Mouse (Mus musculus) midbrain, embryonic 14.5 days (tissue): Measurements from ENCODE around the gene Mxd1. TPM values are rescaled to one million over a fixed set of nuclear protein-coding genes. Genes with fewer than 3 reads are reported as not detected.

ENCODE experiments used
- ATAC-seq: fragments of 200-750 bp; cut with Nextera tagmentation; 2 replicates; pipeline ENCODE4 v1.8.0; 2017; ENCODE audit warnings: moderate number of reproducible peaks, moderate library complexity; ENCODE audit not compliant: low FRiP score, low TSS enrichment
- DNase-seq: peaks from one replicate; pipeline ENCODE4 v3.0.0-alpha.2; 2015
- H3K27ac ChIP-seq: fragments of 300-500 bp; sonication (generic); replicated peaks from 2 replicates; pipeline ENCODE4 v1.5.1; 2014; ENCODE audit warnings: mild to moderate bottlenecking, low read depth, low read length, moderate library complexity
- H3K27me3 ChIP-seq: fragments of 300-500 bp; sonication (generic); 2 replicates; pipeline ENCODE4 v1.6.1; 2014; ENCODE audit warnings: low read length, control low read depth, mixed read lengths; ENCODE audit not compliant: control insufficient read depth, insufficient read depth
- H3K36me3 ChIP-seq: fragments of 300-500 bp; sonication (generic); 2 replicates; pipeline ENCODE4 v1.6.1; 2014; ENCODE audit warnings: low read length, control low read depth; ENCODE audit not compliant: control insufficient read depth, insufficient read depth
- H3K4me1 ChIP-seq: fragments of 300-500 bp; sonication (generic); 2 replicates; pipeline ENCODE4 v1.6.1; 2014; ENCODE audit warnings: mild to moderate bottlenecking, antibody characterized with exemption, low read length, control low read depth; ENCODE audit not compliant: control insufficient read depth, insufficient read depth
- H3K4me2 ChIP-seq: fragments of 300-500 bp; sonication (generic); 2 replicates; pipeline ENCODE4 v1.6.1; 2014; ENCODE audit warnings: mild to moderate bottlenecking, low read length, moderate library complexity
- H3K4me3 ChIP-seq: fragments of 300-500 bp; sonication (generic); replicated peaks from 2 replicates; pipeline ENCODE4 v1.5.1; 2014; ENCODE audit warnings: low read depth, low read length
- H3K9ac ChIP-seq: fragments of 300-500 bp; sonication (generic); replicated peaks from 2 replicates; pipeline ENCODE4 v1.6.1; 2014; ENCODE audit warnings: mild to moderate bottlenecking, low read length, moderate library complexity
- H3K9me3 ChIP-seq: fragments of 300-500 bp; sonication (generic); 2 replicates; pipeline ENCODE4 v1.6.1; 2016; ENCODE audit warnings: low read length, control low read depth, mixed read lengths; ENCODE audit not compliant: control insufficient read depth
- WGBS: fragments of 180-500 bp; shearing (Covaris S2); extraction: QIAGEN DNeasy Blood & Tissue Kit; methylation state at CpG from one replicate; pipeline ENCODE4 v1.1.7; 2014; 5-methylcytosine and 5-hydroxymethylcytosine counted together
- polyA plus RNA-seq: library from polyadenylated mRNA; unstranded; fragments of >200 nt; fragmentation: Nextera tagmentation; extraction: Ambion mirVana; gene quantifications from 2 replicates; pipeline ENCODE4 v1.2.1, GENCODE M21; 2014

Mxd1 gene
- polyA plus RNA-seq, 1 experiment from 2014 or later: 24.2 TPM

DNA sequence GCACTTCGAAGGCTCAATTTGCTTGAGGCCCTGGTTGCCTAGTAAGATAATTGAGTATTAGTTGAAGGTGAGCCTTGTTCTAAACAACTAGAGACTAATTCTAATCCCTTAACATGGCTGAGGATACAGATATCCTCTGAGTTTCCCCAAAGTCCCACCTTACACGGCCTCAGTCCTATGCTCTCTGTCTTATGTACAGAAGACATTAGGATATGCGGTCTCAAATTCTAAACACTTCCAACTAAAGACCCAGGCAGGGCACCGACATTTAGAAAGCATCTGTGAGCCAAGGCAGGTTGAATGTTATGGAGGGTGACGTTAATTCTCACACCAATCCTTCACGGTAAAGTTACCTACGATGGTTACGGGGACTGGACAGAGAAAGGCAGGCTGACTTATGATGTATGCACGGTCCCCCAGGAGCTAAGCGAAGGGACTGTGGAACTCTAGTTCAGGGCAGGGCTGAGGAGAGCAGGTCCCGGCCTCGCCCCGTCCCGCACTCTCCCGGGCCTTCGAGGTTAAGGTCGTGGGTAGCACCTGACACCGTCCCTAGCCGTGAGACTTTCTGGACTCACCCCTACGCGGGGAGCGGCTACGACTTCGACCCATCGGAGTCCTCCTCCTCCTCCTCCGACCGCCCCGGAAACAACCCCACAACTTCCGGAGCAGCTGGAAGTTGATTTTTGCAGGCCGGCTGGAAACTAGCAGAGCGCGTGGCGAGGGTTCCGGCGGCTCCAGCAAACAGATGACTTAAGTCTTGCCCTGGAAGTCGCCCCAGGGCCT, 15.1 kb upstream of the Mxd1 start, which contains the start of gene Snrnp27:
Gene Snrnp27 (minus strand): TSS at position 651 of the 783 bp plus-strand sequence.
- Histone ChIP-seq H3K9ac (peak within 1 kb of the TSS; percentile 83), H3K4me1 (peaks cover 11% of the 10 kb centered on the region), H3K27ac (peak within 1 kb of the TSS; percentile 66), H3K27me3 (no peaks in the 10 kb centered on the region), H3K4me2 (peak within 1 kb of the TSS; percentile 87), H3K4me3 (peak within 1 kb of the TSS; percentile 86), H3K9me3 (no peaks in the 10 kb centered on the region), H3K36me3 (peaks cover 49% of the 10 kb centered on the region)
- ATAC-seq (peak; percentile 72; the same call in 1 of the 2 replicates), DNase-seq (peak; percentile 94)
- WGBS: 3% methylated on average over 36 of the region's 36 CpGs

DNA sequence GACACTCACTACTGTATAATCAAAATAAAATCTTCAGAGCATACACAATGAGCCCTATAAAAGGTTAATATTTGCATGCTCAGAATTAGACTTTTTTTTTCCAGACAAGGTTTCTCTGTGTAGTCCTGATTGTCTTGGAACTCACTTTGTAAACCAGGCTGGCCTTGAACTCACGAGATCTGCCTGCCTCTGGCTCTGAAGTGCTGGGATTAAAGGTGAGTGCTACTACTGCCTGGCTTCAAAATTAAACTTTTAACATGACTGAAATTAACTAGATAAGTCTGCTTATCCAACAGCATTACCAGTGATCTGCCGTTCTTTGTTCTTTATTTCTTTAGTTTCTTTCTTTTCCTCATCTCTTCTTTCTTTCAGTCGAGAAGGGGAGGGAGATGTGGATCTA, 12.3 kb upstream of the Mxd1 start:
- H3K9me3 ChIP-seq: no peaks in the 10 kb centered on the region
- H3K27ac ChIP-seq: no peak overlapping the region
- no peak overlapping the region for H3K9ac ChIP-seq
- H3K4me2 ChIP-seq: no peak overlapping the region
- WGBS: 94% methylated on average over 3 of the region's 3 CpGs
- DNase-seq (no peak), ATAC-seq (no peak)
- H3K27me3 ChIP-seq: no peaks in the 10 kb centered on the region
- peaks cover 11% of the 10 kb centered on the region for H3K4me1 ChIP-seq
- no peak overlapping the region for H3K4me3 ChIP-seq
- H3K36me3 ChIP-seq: peaks cover 63% of the 10 kb centered on the region

DNA sequence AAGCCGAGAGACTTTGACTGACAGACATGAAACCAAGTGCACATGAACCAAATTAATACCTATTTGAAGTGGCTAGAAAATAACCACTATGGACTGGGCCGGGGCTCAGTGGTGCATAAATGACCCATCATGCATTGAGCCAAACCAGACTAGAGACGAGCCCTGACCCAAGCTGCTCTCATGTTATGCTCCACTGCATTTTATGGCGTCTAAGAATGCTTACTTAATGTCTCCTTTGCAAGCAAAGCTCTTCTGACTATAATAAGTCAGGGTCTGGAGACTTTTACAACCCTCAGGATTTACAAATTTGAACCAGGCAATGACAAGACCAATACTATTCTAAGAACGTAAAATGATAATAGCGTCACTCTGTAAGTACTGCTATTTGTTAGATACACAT, 9.4 kb upstream of the Mxd1 start:
- H3K4me3 ChIP-seq: no peak overlapping the region
- no peak for ATAC-seq
- DNase-seq: no peak
- H3K27ac ChIP-seq: no peak overlapping the region
- H3K27me3 ChIP-seq: no peaks in the 10 kb centered on the region
- peaks cover 2% of the 10 kb centered on the region; the same call in 1 of the 2 replicates for H3K4me1 ChIP-seq
- H3K4me2 ChIP-seq: no peak overlapping the region
- H3K9ac ChIP-seq: no peak overlapping the region
- peaks cover 90% of the 10 kb centered on the region for H3K36me3 ChIP-seq
- WGBS: 83% methylated on average over 6 of the region's 6 CpGs
- no peaks in the 10 kb centered on the region for H3K9me3 ChIP-seq

DNA sequence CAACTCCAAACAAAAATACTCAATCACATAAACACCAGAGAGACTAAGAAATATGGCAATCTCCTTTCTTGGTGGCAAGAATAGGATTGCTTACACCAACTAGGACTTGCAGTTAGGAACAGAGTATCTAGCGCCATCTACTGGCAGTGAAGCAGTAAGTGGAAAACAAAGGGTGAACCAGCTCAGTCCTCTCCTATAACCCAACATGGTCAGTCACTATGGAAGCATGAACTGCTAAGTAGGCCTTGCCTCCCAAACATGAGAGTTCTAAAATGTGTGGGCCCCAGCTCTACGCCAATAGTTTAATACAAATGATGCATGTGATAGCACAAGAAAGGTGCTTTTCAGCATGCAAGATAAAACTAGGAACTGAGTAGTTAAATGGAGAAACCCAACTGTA, 1.9 kb upstream of the Mxd1 start:
- Histone ChIP-seq H3K27ac (0 out of 2 replicates have a peak overlapping the region, but pooled peaks have one; percentile 26), H3K4me2 (no peak overlapping the region), H3K27me3 (no peaks in the 10 kb centered on the region), H3K4me1 (peaks cover 18% of the 10 kb centered on the region; the same call in 1 of the 2 replicates), H3K9ac (no peak overlapping the region), H3K4me3 (no peak overlapping the region), H3K36me3 (peaks cover 41% of the 10 kb centered on the region), H3K9me3 (no peaks in the 10 kb centered on the region)
- ATAC-seq: no peak
- WGBS: 16% methylated on average over 2 of the region's 2 CpGs
- peak; percentile 93 for DNase-seq

DNA sequence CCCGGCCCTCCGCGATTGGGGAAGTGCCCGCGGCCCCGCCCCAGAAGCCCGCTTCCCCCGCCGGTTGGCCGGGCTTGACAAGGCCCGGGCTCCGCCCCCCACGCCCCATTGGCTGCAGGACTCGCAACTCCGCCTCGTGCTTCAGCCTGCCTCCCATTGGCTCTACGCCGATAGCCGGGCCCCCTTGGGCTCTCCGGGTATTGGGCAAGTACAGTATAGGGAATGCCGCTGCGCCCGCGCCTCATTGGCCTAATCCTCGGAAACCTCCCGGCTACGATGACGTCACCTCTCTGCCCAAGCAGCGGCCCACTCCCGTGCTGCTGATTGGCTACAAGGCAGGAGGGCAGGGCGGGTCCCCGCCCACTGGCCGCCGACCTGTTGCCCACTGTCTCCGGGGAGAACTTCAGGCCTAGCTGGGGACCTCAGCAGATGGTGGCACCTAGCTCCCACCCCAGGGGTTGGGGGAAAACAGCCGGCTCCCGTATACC, 323 bp upstream of the Mxd1 start:
- DNase-seq (peak; percentile 100), ATAC-seq (peak; percentile 100)
- under 1% methylated on average over 37 of the region's 37 CpGs for WGBS
- peaks cover 18% of the 10 kb centered on the region; the same call in 1 of the 2 replicates for H3K4me1 ChIP-seq
- H3K36me3 ChIP-seq: peaks cover 33% of the 10 kb centered on the region
- peak overlapping the region; percentile 97 for H3K4me3 ChIP-seq
- peak overlapping the region; percentile 63 for H3K4me2 ChIP-seq
- H3K27ac ChIP-seq: peak overlapping the region; percentile 74
- no peaks in the 10 kb centered on the region for H3K27me3 ChIP-seq
- no peaks in the 10 kb centered on the region for H3K9me3 ChIP-seq
- H3K9ac ChIP-seq: peak overlapping the region; percentile 38; the same call in 1 of the 2 replicates

DNA sequence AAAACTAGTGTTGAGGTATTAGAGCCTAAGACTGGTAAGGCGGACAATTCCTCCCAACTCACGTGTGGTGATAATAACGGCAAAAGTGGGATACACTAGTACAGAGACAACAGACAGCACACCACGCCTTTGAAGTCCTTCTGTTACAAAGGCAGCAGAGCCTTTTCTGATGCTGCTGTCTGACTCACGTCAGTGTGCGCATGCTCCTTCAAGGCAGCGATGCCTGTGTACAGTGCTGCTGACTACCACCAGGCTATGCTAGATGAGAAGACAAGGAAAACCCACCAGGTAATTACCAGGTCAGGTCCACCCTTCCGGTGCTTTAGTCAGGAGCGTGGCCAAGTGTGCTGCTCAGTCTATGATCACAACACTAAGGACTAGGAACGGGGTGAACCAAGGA, 1.9 kb downstream of the Mxd1 start:
- no peak overlapping the region for H3K27ac ChIP-seq
- 90% methylated on average over 10 of the region's 10 CpGs for WGBS
- no peaks in the 10 kb centered on the region for H3K9me3 ChIP-seq
- peak overlapping the region; percentile 63 for H3K4me2 ChIP-seq
- H3K9ac ChIP-seq: no peak overlapping the region
- DNase-seq (no peak), ATAC-seq (no peak)
- no peaks in the 10 kb centered on the region for H3K27me3 ChIP-seq
- H3K36me3 ChIP-seq: peaks cover 28% of the 10 kb centered on the region
- H3K4me3 ChIP-seq: no peak overlapping the region
- peaks cover 18% of the 10 kb centered on the region; the same call in 1 of the 2 replicates for H3K4me1 ChIP-seq

DNA sequence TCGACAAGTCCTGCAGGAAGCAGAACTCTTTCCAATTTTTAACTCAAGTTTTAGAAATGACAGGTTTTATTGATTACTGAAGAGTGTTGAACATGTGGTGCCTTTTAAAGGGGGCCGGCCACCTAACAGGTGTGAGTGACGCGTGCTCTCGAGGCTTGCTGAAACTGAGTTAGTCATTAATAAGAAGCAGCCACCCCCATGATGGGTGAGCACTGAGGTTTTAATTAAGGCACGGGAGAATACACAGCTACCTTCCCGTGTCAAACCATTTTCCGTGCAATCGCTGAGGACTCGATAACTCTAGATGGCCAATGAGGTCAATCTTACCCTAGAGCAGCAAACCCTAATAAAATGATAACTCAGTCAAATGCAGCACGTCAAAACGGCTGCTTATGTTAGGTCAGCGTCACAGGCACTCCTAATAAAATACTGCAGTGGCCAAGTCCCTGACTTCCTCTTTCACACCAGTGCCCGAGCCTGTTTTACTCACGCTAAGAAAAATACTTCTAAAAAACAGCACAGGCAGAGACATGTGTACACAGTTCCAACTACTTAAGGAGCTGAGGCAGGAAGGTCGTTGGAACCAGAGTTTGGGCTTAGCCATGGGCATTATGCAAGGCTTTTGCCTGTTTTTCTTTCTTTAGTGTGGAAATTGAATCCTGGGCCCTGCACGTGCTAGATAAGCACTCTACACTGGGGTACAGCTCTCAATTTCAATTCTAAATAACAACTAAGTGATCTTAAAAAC, 3.2 kb downstream of the Mxd1 start:
- Histone ChIP-seq H3K4me1 (peaks cover 18% of the 10 kb centered on the region; the same call in 1 of the 2 replicates), H3K27me3 (no peaks in the 10 kb centered on the region), H3K9ac (no peak overlapping the region), H3K4me3 (no peak overlapping the region), H3K9me3 (no peaks in the 10 kb centered on the region), H3K27ac (no peak overlapping the region), H3K4me2 (no peak overlapping the region), H3K36me3 (peaks cover 35% of the 10 kb centered on the region)
- no peak for DNase-seq
- 88% methylated on average over 17 of the region's 17 CpGs for WGBS
- ATAC-seq: no peak

DNA sequence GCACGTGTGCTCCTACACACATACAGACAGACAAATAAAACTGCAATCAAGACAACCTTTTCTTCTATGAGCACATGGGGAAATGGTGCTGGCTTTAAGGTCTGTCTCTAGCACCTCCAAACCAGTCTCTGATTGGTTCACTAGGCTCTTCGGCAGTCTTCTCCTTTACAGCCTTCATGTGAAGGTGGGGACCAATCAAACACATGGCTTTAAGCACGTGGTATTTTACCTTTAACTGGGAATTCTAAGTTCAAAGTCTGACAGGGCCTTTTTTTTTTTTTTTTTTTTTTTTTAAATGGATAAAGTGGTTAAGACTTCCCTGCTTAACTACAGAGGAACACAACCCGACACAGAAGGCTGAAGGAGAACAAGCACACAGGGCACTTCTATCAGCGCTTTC, 3.9 kb downstream of the Mxd1 start:
- H3K4me3 ChIP-seq: no peak overlapping the region
- 91% methylated on average over 5 of the region's 5 CpGs for WGBS
- no peak overlapping the region for H3K27ac ChIP-seq
- H3K9ac ChIP-seq: 0 out of 2 replicates have a peak overlapping the region, but pooled peaks have one; percentile 27
- no peaks in the 10 kb centered on the region for H3K27me3 ChIP-seq
- no peaks in the 10 kb centered on the region for H3K9me3 ChIP-seq
- peaks cover 18% of the 10 kb centered on the region; the same call in 1 of the 2 replicates for H3K4me1 ChIP-seq
- peaks cover 41% of the 10 kb centered on the region for H3K36me3 ChIP-seq
- ATAC-seq (no peak), DNase-seq (no peak)
- no peak overlapping the region for H3K4me2 ChIP-seq
